Mouse (Mus musculus) thymus, adult 2 months (tissue): ENCODE results near the gene Dync1i1.

ENCODE experiments used
- CTCF ChIP-seq: fragments of 200-500 bp; IDR thresholded peaks from 2 replicates; pipeline ENCODE4 v1.5.1; 2012; ENCODE audit warnings: mild to moderate bottlenecking, control low read depth, low read length, moderate library complexity, borderline replicate concordance; ENCODE audit not compliant: control insufficient read depth, poor library complexity, insufficient read depth; ENCODE audit errors: extremely low read depth
- POLR2A ChIP-seq: fragments of 200-500 bp; IDR thresholded peaks from 2 replicates; pipeline ENCODE4 v1.6.1; 2012; ENCODE audit warnings: mild to moderate bottlenecking, low read length, control low read depth, moderate library complexity; ENCODE audit not compliant: control insufficient read depth, poor library complexity, insufficient read depth; ENCODE audit errors: extremely low read depth

- no peak for TF ChIP-seq CTCF
- no peak for TF ChIP-seq POLR2A
Measured at GRCm38 (mm10) chr6:5679738-5680137, 45.7 kb upstream of the Dync1i1 start.
